Mouse (Mus musculus): Measurements from ENCODE around the gene Slc25a39.

Gene Slc25a39

DNA sequence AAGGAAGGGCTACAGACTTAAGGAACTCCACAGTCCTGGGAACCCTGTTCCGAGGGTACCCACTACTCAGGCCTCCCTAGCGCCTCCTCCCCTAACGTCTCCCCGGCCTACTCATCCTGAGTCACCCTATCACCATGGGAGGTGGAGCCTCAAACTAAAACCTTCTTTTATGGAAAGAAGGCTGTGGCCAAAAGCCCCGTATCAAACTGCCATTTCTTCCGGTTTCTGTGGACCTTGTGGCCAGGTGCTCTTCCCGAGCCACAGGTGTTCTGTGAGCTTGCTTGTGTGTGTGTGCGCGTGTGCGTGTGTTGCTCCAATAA lies 28.7 kb upstream of the Slc25a39 start:
- no peak for DNase-seq (ENCODE audit: low spot score)

DNA sequence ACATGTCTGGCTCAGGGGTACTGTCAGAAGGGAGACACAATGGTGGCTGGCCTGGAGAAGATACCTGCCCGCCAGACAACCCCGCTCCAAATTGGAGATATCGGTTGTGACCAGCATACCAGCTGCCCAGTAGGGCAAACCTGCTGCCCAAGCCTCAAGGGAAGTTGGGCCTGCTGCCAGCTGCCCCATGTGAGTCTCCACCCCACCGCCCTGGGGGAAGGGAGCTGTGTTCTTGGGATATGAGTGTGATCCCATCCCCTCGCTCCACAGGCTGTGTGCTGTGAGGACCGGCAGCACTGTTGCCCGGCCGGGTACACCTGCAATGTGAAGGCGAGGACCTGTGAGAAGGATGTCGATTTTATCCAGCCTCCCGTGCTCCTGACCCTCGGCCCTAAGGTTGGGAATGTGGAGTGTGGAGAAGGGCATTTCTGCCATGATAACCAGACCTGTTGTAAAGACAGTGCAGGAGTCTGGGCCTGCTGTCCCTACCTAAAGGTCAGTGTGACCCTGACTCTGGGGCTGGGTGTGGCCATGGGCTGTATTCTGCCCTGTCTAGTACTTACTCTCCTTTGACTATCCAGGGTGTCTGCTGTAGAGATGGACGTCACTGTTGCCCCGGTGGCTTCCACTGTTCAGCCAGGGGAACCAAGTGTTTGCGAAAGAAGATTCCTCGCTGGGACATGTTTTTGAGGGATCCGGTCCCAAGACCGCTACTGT lies 28.2 kb upstream of the Slc25a39 start:
- DNase-seq (ENCODE audit: low spot score), result no peak

DNA sequence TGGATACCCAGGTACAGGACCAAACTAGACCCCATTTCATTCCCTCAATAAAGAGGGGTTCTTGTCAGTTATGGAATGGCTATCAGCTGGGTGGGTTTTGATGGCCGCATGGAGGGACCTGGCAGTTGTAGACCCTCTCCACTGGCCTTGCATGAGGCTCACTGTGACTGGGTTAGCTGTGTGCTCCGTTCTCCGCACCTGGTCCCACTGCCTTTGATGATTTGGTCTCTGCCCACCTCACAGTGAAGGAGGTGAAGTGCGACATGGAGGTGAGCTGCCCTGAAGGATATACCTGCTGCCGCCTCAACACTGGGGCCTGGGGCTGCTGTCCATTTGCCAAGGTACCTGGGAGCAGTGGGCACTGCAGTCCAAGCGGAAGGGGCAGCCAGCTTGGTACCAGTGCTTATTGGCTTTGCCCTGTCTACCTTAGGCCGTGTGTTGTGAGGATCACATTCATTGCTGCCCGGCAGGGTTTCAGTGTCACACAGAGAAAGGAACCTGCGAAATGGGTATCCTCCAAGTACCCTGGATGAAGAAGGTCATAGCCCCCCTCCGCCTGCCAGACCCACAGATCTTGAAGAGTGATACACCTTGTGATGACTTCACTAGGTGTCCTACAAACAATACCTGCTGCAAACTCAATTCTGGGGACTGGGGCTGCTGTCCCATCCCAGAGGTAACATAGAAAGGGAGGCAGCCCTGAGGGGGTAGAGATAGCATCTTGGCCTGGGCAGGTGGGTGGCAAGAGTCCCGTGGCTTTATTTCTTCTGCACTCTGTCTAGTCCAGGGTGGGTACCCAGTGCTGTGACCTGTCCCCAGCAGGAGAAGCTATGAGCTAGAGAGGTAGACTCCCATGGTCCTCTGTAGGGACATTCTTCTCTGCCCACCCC lies 27.3 kb upstream of the Slc25a39 start:
- no peak for DNase-seq (ENCODE audit: low spot score)

DNA sequence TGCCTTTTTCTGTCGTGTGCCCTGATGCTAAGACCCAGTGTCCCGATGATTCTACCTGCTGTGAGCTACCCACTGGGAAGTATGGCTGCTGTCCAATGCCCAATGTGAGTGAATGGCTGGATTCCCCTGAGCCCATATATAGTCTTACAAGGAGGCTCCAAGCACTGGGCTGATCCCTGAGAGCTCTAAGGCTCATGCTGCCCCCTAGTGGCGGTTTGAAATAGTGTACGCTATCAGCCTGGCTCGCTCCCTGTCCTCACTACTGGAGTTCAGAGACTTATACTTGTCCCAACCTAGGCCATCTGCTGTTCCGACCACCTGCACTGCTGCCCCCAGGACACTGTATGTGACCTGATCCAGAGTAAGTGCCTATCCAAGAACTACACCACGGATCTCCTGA lies 26.7 kb upstream of the Slc25a39 start:
- DNase-seq (ENCODE audit: low spot score), result peak; percentile 74

DNA sequence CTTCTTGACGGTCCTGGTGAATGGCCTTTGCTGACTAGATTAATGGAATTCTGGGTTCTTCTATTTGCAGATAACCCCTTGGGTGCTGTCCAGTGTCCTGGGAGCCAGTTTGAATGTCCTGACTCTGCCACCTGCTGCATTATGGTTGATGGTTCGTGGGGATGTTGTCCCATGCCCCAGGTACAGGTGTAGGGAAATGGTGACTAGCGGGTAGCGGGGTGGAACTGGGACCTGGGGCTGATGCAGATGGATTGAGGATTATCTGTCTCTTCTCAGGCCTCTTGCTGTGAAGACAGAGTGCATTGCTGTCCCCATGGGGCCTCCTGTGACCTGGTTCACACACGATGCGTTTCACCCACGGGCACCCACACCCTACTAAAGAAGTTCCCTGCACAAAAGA lies 26.1 kb upstream of the Slc25a39 start:
- DNase-seq (ENCODE audit: low spot score), result no peak

DNA sequence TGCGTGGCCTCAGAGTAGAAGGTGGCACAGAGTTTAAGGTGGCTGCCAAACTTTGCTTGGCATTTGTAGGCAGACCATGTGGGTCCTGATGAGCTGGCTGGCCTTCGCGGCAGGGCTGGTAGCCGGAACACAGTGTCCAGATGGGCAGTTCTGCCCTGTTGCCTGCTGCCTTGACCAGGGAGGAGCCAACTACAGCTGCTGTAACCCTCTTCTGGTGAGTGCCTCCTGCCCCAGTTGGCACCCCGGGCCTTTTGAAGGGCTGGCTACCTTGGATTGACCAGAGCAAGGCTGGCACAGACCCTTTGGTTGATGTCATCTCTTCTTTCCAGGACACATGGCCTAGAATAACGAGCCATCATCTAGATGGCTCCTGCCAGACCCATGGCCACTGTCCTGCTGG lies 25.1 kb upstream of the Slc25a39 start:
- DNase-seq (ENCODE audit: low spot score), result no peak

DNA sequence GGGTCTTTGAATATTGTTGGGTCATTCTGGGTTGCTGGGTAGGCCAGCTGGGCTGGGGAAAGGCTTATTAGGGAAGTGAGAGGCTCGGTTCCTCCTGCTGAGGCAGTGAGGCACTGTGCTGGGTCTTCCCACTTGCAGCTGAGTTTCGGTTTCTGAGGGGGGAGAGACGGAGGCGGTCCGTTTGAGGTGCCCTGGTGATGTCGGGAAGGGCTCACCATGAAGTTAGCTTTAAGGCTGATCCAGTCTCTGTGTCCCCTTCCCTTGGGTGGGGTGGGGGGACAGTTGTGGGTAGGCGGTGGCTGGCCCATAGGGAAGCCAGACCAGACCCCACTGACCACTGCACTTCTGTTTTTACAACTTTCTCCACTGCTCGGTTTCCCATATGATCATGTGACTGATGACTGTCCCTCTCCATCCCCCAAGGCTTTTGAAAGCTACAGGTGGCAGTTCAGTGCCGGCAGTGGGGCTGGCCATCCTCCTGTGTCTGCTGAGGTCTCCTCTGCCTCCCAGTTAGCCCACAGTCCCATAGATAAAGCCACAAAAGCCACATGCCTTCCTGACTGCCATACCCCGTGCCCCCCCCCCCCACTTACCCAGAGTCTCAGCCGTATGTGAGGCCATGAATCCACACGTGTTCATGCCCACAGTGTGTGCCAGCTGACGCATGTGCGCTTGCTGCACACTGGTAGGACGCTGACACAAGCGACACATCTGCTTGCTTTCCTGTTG lies 24.5 kb upstream of the Slc25a39 start:
- peak; percentile 32 for DNase-seq (ENCODE audit: low spot score)

DNA sequence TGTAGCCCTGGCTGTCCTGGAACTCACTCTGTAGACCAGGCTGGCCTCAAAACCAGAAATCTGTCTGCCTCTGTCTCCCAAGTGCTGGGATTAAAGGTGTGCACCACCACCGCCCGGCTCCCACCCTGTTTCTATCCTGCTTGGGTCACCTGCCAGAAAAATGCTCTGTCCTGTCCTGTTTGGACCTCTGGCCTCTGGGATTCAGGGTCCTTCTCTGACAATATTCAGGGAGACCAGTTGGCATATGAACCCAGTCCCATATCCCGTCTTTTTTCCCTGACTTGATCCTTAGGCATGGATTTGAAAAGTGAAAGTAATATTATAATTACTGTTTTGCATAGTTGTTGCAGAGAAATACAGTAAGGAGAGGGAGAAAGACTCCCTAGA lies 24.0 kb upstream of the Slc25a39 start:
- DNase-seq (ENCODE audit: low spot score), result no peak

DNA sequence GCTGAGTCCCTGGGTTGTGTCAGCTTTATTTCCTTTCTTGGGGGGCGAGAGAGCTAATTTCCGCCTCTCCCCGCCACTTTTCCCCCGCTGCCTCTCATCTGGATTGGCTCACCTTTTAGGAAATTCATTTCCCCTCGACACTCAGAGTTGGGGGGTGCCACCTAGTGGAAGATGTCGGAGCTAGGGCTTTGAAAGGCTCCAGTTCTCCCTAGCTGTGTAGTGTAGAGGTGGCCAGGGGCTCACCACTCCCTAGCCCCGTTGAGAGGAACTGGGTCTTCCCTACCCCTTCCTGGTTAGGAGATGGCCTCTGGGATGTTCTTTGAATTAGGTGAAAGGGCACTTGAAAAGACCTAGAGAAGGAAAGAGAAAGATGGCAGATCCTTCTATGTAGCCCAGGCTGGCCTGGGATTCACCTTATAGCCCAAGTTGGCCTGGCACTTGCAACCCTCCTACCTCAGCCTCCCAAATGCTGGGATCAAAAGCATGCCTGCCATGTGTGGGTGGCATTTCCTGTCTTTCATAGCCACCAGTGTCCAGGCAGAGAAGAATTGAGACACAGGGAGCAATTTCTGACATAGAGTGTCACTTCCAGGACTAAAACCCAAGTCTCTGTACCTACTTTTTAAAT lies 23.4 kb upstream of the Slc25a39 start:
- peak; percentile 70 for DNase-seq (ENCODE audit: low spot score)

DNA sequence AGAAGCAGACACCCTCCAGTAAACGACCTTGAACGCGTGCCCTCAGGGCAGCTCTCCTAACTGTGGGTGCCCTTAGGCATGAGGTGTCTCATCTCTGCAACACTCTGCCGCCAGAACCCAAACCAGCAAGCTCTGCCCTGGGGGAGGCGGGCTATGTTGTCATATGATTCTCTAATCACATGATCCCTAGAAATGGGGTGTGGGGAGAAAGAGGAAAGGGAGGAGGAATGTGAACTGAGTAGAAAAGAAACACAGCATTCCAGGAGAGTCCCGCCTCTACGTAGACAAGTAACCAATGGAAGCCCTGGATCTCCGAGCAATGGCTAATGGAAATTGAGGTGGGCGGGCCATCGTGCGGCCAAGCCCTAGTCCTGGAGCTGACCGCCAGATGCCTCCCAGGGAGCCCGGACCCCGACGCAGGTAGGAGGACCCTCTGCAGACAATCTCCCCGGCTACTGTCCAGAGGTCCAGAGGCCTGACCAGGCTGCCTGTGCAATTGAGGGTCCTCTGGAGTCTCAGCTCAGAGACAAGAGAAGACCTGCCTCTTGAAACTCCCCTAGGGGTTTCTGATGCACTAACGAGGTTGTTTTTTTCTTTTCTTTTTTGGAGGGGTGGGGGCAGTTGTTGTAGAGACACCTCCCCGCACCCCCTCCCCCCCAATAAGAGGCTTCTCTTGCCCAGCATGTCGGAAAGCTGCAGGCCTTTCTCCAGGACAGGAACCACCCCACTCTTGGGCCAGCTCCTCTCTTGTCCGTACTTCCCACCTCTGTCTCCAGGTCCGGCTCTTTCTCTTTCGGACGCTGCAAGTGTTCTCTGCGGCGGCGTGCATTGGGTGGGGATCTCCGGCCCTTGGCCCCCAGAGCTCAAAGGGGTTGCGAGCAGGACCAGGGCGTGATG lies 22.6 kb upstream of the Slc25a39 start, which contains the start of gene Grn:
Gene Grn, plus strand, starts transcription at position 195 of the 897 bp plus-strand sequence.
- peak; percentile 60 for DNase-seq (ENCODE audit: low spot score)

DNA sequence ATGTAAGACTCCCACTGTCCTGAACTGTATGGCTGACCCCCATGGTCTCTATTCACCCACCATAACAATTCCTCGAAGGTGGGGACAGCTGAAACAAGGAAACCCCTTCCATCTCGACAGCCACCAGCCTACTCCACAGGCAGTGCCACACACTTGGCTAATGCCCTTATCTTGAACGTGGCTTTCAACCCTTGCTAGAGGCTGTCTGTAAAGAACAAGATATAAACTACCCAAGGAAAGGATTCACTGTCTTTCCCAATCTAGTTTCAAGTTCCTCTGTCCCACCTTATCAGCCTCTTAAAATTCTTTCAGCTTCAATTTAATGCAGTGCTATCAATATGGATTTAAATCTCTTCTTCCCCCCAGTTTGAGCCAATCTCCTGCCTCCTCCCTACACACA lies 21.8 kb upstream of the Slc25a39 start:
- no peak for DNase-seq (ENCODE audit: low spot score)

DNA sequence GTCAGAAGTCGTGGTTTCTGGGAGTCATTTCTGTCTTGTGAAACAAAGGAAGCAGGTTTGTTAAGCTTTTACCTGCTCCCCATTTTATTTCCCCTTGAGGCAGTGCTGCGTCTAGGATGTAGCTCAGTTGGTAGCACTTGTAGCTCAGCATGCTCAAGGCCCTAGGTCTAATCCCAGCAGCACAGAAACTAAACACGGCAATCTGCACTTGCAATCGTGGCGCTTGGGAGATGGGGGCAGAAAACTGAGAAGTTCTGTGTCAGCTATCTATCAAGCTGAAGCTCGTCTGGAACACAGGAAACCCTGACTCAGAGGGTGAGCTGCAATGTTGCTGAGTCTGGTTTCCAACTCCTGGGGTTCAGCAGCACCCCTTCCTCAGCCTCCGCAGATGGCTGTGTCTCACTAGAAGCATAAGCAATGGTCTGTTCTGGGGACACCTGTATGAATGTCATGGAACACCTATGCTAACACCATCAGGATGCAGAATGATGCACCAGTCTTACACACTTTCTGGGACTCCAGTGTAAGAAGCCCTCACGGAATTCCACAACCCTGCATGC lies 21.3 kb upstream of the Slc25a39 start:
- no peak for DNase-seq (ENCODE audit: low spot score)

DNA sequence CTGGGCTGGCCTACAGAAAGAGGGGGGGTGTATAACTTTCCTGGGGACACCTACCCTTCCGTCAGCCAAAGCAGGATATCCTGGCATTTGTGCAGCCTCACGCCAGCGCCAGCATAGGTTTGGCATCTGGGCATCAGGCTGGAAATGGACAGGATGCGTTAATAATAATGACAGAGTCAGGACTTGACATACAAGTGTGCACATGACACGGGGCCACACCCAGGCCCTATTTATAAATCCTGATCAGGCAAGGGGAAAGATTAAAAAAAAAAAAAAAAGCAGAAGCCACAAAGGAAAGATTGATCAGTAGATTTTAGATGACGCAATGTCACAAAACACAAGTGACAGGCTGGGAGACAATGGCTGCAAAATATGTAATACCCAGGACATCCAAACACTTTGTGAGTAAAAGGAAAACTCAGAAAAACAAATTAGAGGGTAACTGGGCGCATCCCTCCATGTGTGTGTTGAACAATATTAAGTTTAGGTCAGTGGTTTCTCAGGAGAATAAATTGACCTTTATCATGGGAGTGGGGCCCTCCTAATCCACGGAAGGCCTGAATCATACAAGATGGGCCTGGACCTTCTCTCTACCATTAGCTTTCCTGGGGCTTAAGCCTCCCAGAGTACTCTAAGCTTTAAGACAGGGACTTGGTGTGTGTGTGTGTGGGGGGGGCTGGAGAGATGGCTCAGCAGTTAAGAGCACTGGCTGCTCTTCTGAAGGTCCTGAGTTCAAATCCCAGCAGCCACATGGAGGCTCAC lies 18.0 kb upstream of the Slc25a39 start:
- DNase-seq (ENCODE audit: low spot score), result no peak

DNA sequence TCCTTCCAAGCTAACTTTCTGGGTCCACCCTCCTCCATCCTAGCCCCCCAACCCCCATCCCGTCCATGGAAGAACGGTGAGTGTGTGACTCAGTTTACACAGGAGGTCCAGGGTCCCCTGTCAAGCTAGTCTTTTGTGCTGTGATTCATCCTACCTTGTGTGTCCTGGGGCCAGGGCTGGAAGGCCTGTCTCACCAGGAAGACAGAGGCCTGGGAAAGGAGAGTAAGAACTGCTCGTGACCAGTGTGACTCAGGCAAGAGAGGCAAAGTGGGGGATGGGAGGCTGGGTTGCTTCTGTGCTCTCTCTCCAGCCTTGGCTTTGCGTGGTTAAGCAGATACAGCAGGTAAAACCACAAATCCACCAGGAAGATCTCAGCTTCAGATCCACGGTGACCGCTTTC lies 16.9 kb upstream of the Slc25a39 start:
- no peak for DNase-seq (ENCODE audit: low spot score)

DNA sequence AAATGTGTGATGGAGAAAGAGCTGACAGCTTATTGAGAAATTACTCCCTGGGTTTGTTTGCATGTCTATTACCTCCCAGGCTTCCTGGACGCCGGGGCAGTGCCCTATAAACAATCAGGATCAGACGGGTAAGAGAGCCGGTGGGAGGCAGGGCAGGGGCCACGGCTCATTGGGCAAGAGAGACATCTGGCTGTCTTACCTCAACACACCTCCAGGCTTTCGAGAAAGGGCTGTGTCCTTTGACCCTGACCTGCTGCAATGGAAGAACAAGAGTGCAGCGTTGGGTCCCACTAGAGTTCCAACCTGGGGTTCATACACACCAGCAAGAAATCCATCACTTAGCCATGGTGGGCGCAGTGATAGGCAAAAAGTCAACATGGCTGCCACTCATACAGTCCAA lies 13.8 kb upstream of the Slc25a39 start:
- DNase-seq (ENCODE audit: low spot score), result no peak

DNA sequence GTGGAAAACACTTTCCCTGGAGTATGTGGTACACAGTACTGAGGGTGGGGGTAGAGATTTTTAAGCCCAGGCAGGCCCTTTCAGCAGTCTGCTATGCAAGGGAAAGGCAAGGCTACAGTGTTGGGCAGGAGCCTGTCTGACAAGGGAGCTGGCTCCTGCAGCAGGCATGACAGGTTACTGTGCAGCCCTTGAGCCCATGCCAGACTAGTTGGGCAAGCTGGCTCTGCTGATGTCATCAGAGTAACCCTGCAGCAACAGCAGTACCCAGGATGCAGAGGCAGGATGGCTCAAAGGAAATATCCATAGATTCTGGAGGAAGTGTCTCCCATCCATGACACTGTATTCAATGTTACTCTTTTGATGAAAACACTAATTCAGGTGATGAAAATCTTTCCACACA lies 11.1 kb upstream of the Slc25a39 start:
- DNase-seq (ENCODE audit: low spot score), result no peak

DNA sequence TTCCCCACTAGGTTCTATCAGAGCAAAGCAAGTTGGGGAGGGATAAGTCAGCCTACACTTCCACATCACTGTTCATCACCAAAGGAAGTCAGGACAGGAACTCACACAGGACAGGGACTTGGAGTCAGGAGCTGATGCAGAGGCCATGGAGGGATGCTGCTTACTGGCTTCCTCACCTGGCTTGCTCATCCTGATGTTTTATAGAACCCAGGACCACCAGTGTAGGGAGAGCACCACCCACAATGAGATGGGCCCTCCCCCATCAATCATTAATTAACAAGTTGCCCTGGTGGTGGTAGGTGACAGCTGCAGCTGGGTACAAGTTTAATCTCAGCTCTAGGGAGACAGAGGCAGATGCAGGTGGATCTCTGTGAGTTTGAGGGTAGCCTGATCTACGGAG lies 9.4 kb upstream of the Slc25a39 start:
- no peak for DNase-seq (ENCODE audit: low spot score)

DNA sequence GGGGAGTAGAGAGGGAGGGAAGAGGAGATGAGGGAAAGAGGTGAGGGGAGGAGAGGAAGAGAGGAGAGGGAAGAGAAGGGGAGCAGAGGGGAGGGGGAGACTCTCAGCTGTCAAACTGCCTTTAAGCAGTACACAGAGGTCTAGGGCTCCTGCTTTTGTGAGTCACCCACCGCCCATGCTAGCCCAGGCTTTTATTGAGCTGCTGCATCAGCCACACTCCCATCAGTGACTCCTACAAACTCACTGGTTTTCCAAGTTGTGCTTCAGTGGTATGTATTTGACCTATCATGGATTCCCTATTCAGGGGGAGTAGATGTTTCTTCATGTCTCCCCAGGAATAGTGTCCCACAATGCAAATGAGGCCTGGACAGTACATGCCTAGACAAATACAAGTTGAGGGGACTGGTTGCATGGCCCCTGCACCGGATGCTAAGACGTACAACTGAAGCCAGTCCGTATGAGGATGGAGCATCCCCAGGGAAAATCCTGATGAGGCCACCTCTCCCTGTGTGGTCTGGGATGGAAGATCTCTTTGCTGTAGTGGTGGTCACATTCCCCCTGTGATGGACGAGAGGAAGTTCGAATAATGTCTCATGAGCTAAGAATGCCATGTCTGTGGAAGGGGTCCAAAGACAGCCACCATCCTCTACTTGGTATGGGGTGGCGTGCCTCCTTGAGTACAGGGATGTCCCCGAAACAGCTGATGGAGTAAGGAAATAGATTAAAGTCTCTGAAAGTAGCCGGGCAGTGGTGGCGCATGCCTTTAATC lies 7.5 kb upstream of the Slc25a39 start:
- DNase-seq (ENCODE audit: low spot score), result no peak

DNA sequence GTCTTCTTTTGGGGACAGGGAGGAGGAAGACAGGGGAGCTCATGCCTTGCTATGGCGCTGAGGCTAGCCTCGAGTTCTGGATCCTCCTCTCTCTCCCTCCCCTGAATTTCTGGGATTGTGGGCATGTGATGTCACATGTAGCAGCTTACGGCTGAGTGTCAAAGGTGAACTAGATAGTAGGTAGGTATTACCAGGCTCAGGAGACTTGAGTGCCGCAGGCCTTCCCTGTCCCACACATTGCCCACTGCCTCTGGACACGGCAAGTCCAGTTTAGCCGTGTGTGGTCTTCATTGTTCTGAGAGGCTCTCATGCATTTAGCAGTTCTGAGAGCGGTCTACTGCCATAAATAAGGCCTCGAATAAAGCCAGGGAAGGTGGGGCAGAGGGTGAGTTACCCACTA lies 5.3 kb upstream of the Slc25a39 start:
- no peak for DNase-seq (ENCODE audit: low spot score)

DNA sequence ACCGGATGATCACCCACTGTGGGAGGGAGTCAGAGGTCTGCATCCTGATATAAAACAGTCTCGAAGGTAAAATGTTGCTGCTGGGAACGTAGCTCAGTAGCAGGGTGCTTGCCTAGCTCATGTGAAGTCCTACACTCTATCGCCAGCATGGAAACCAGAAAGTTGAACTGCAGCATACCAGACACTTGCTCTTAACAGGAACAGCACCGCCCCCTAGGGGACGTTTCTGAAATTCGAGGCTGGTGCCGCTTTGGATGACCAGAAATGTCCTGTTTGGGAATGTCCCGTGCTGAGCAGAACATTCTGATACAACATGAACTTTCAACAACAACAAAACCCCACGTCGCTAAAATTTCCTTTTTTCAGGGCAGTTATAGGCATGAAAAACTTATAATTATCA lies 4.0 kb upstream of the Slc25a39 start:
- DNase-seq (ENCODE audit: low spot score), result peak; percentile 82
